Mouse (Mus musculus): Measurements from ENCODE around the gene Ptprf.

DNA sequence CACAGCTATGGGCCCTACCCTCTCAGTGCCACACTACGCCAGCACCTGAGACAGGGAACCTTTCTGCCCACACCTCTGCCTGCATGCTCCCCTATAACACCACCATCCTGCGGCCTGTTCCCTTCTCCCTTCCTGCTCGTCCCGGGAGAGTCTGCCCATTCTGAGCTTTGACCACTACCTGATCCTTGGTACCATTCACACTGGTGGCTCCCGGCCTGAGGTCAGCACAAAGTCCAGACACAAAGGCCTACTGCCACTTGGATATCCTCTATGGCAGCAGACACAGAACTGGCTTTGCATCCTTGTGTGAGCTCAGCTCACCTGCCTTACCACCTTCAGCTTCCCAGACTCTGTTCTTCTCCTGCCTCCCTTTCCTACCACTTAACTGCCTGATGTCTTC, 72.7 kb downstream of the Ptprf start:
- TF ChIP-seq CTCF (IDR thresholded peaks at IDR 0.05; ENCODE audit: extremely low read depth, insufficient read depth, low read length) (no peak), POLR2A (IDR thresholded peaks at IDR 0.05; ENCODE audit: extremely low read depth, insufficient read depth, low read length) (no peak)

Data from cortical plate, adult 2 months (tissue).